Mouse (Mus musculus) testis, adult 2 months (tissue): ENCODE measurements at regions not wholly inside any gene's neighbourhood (a gene's known extent, or its start where the extent isn't known, plus 50 kb on each side); places are given as distances from the start of the nearest gene placed in this dataset.

Source experiments
- H3K27ac ChIP-seq: fragments of 200-500 bp; 2 replicates; pipeline ENCODE4 v1.5.1; 2012; ENCODE audit warnings: low read depth, low read length; ENCODE audit not compliant: control insufficient read depth, insufficient read depth
- H3K27me3 ChIP-seq: fragments of 200-500 bp; 2 replicates; pipeline ENCODE4 v1.6.1; 2012; ENCODE audit warnings: mild to moderate bottlenecking, low read length, moderate library complexity; ENCODE audit not compliant: control insufficient read depth, insufficient read depth
- H3K36me3 ChIP-seq: fragments of 200-500 bp; 2 replicates; pipeline ENCODE4 v1.6.1; 2012; ENCODE audit warnings: mild to moderate bottlenecking, low read length; ENCODE audit not compliant: control insufficient read depth, insufficient read depth
- H3K4me1 ChIP-seq: fragments of 200-500 bp; 2 replicates; pipeline ENCODE4 v1.6.1; 2012; ENCODE audit warnings: low read length; ENCODE audit not compliant: control insufficient read depth, insufficient read depth
- H3K4me3 ChIP-seq: fragments of 200-500 bp; 2 replicates; pipeline ENCODE4 v1.5.1; 2012; ENCODE audit warnings: low read depth, mild to moderate bottlenecking, low read length, moderate library complexity, mixed read lengths; ENCODE audit not compliant: control insufficient read depth
- CTCF ChIP-seq: fragments of 200-500 bp; IDR thresholded peaks from 2 replicates; pipeline ENCODE4 v1.5.1; 2012; ENCODE audit warnings: low read depth, mild to moderate bottlenecking, inconsistent platforms, low read length, moderate library complexity; ENCODE audit not compliant: control insufficient read depth, insufficient read depth, insufficient replicate concordance
- POLR2A ChIP-seq: fragments of 200-500 bp; IDR thresholded peaks from 2 replicates; pipeline ENCODE4 v1.6.1; 2012; ENCODE audit warnings: low read depth, mild to moderate bottlenecking, inconsistent platforms, low read length, moderate library complexity; ENCODE audit not compliant: control insufficient read depth

GRCm38 (mm10) chr12:78095916-78096315 is 98.1 kb upstream of the Gm6657 start:
- Histone ChIP-seq H3K4me3 (no peak overlapping the region), H3K27ac (no peak overlapping the region)

GRCm38 (mm10) chr12:78097119-78097518 is 96.9 kb upstream of the Gm6657 start:
- H3K36me3 ChIP-seq = no peaks in the 10 kb centered on the region

More at GRCm38 (mm10) chr12:78095916-78096315, 98.1 kb upstream of the Gm6657 start:
- TF ChIP-seq POLR2A (no peak), CTCF (no peak)
- Histone ChIP-seq H3K27me3 (no peaks in the 10 kb centered on the region), H3K4me1 (peaks cover 6% of the 10 kb centered on the region), H3K36me3 (no peaks in the 10 kb centered on the region)

GRCm38 (mm10) chr12:78097692-78098091 is 96.3 kb upstream of the Gm6657 start:
- Histone ChIP-seq H3K27me3 (no peaks in the 10 kb centered on the region), H3K27ac (no peak overlapping the region), H3K4me3 (no peak overlapping the region), H3K36me3 (no peaks in the 10 kb centered on the region), H3K4me1 (peaks cover 6% of the 10 kb centered on the region)
- TF ChIP-seq CTCF (no peak), POLR2A (no peak)

More at GRCm38 (mm10) chr12:78097119-78097518, 96.9 kb upstream of the Gm6657 start:
- Histone ChIP-seq H3K4me3 (no peak overlapping the region), H3K27me3 (no peaks in the 10 kb centered on the region), H3K4me1 (peaks cover 6% of the 10 kb centered on the region), H3K27ac (no peak overlapping the region)
- TF ChIP-seq POLR2A (no peak), CTCF (no peak)

GRCm38 (mm10) chr12:78098765-78099194 is 95.3 kb upstream of the Gm6657 start:
- H3K36me3 ChIP-seq = no peaks in the 10 kb centered on the region
- H3K27me3 ChIP-seq = no peaks in the 10 kb centered on the region
- no peak overlapping the region for H3K27ac ChIP-seq
- no peak for TF ChIP-seq CTCF
- TF ChIP-seq POLR2A = no peak
- no peak overlapping the region for H3K4me3 ChIP-seq
- peaks cover 6% of the 10 kb centered on the region for H3K4me1 ChIP-seq

GRCm38 (mm10) chr12:78099761-78100160 is 94.3 kb upstream of the Gm6657 start:
- Histone ChIP-seq H3K4me1 (peaks cover 6% of the 10 kb centered on the region), H3K27me3 (no peaks in the 10 kb centered on the region), H3K4me3 (no peak overlapping the region), H3K36me3 (no peaks in the 10 kb centered on the region), H3K27ac (no peak overlapping the region)
- TF ChIP-seq POLR2A (no peak), CTCF (no peak)

GRCm38 (mm10) chr12:78100756-78101155 is 93.3 kb upstream of the Gm6657 start:
- no peaks in the 10 kb centered on the region for H3K27me3 ChIP-seq
- peaks cover 6% of the 10 kb centered on the region for H3K4me1 ChIP-seq
- no peak overlapping the region for H3K27ac ChIP-seq

GRCm38 (mm10) chr12:78109931-78110330 is 84.1 kb upstream of the Gm6657 start:
- Histone ChIP-seq H3K27ac (no peak overlapping the region), H3K4me3 (no peak overlapping the region), H3K4me1 (peaks cover 2% of the 10 kb centered on the region; the same call in 1 of the 2 replicates), H3K27me3 (no peaks in the 10 kb centered on the region), H3K36me3 (no peaks in the 10 kb centered on the region)
- TF ChIP-seq POLR2A = no peak
- TF ChIP-seq CTCF = no peak

More at GRCm38 (mm10) chr12:78100756-78101155, 93.3 kb upstream of the Gm6657 start:
- Histone ChIP-seq H3K36me3 (no peaks in the 10 kb centered on the region), H3K4me3 (no peak overlapping the region)
- TF ChIP-seq CTCF = no peak
- no peak for TF ChIP-seq POLR2A

GRCm38 (mm10) chr12:78118131-78118530 is 75.9 kb upstream of the Gm6657 start:
- TF ChIP-seq POLR2A (no peak), CTCF (no peak)
- no peak overlapping the region for H3K4me3 ChIP-seq

More at GRCm38 (mm10) chr12:78118131-78118530, 75.9 kb upstream of the Gm6657 start:
- Histone ChIP-seq H3K4me1 (peaks cover 2% of the 10 kb centered on the region; the same call in 1 of the 2 replicates), H3K36me3 (no peaks in the 10 kb centered on the region), H3K27me3 (no peaks in the 10 kb centered on the region), H3K27ac (no peak overlapping the region)
